Mouse (Mus musculus): Measurements from ENCODE around the gene Nectin2. TPM values are rescaled to one million over a fixed set of nuclear protein-coding genes. Genes with fewer than 3 reads are reported as not detected.
A peak's percentile ranks its signal among the peaks of the same experiment; 100 is the strongest.
"Not testable (repeated sequence)": the region's sequence is repeated elsewhere in the genome, so short reads cannot be mapped to it uniquely, and the experiment has no call there.

Nectin2 gene
- 56.3 and 60.8 TPM in 2 replicates for polyA plus RNA-seq (2015; fragmentation: Nextera tagmentation; extraction: Ambion mirVana)

GRCm38 (mm10) chr7:19750217-19751069 is at the start of gene Nectin2:
TSS of gene Nectin2 (minus strand) at chr7:19750483.
- peak; percentile 63 for ATAC-seq (replicated peaks)
- Histone ChIP-seq H3K36me3 (replicated peaks) (no peaks in the 10 kb centered on the region), H3K4me1 (peaks cover 31% of the 10 kb centered on the region), H3K4me2 (peak within 1 kb of the TSS; percentile 83), H3K9ac (peak within 1 kb of the TSS; percentile 97), H3K27ac (peak within 1 kb of the TSS; percentile 87), H3K9me3 (no peaks in the 10 kb centered on the region), H3K27me3 (replicated peaks) (no peaks in the 10 kb centered on the region), H3K4me3 (peak within 1 kb of the TSS; percentile 95)
- WGBS = 18% methylated on average over 19 of the region's 19 CpGs

- H3K4me2 ChIP-seq = no peak within 1 kb of the TSS
- H3K27me3 ChIP-seq (replicated peaks) = peaks cover 25% of the 10 kb centered on the region
- no peaks in the 10 kb centered on the region for H3K9me3 ChIP-seq
- H3K27ac ChIP-seq = no peak within 1 kb of the TSS
- H3K4me3 ChIP-seq = no peak within 1 kb of the TSS
- WGBS = 5% methylated on average over 32 of the region's 32 CpGs
- H3K9ac ChIP-seq = no peak within 1 kb of the TSS
- H3K36me3 ChIP-seq (replicated peaks) = no peaks in the 10 kb centered on the region
- 0 out of 2 replicates have a peak, but pooled peaks have one; percentile 50 for ATAC-seq (replicated peaks)
- 0 out of 2 replicates have a peak, but pooled peaks cover 2% of the 10 kb centered on the region for H3K4me1 ChIP-seq
Observed at GRCm38 (mm10) chr7:19796697-19797588, 46.7 kb upstream of the Nectin2 start, which contains the start of gene Cblc. TSS of gene Cblc (minus strand) at chr7:19796809.

GRCm38 (mm10) chr7:19796254-19796653 is 46.0 kb upstream of the Nectin2 start:
- Histone ChIP-seq H3K27me3 (replicated peaks) (peaks cover 25% of the 10 kb centered on the region), H3K4me2 (no peak overlapping the region), H3K9ac (no peak overlapping the region), H3K27ac (no peak overlapping the region), H3K9me3 (no peaks in the 10 kb centered on the region), H3K4me1 (0 out of 2 replicates have a peak, but pooled peaks cover 2% of the 10 kb centered on the region), H3K4me3 (no peak overlapping the region), H3K36me3 (replicated peaks) (no peaks in the 10 kb centered on the region)
- 11% methylated on average over 18 of the region's 18 CpGs for WGBS
- ATAC-seq (replicated peaks) = no peak

GRCm38 (mm10) chr7:19795236-19795635 is 45.0 kb upstream of the Nectin2 start:
- H3K36me3 ChIP-seq (replicated peaks) = no peaks in the 10 kb centered on the region
- no peak overlapping the region for H3K27ac ChIP-seq
- ATAC-seq (replicated peaks) = no peak
- 62% methylated on average over 2 of the region's 2 CpGs for WGBS
- H3K4me2 ChIP-seq = no peak overlapping the region
- H3K27me3 ChIP-seq (replicated peaks) = peaks cover 25% of the 10 kb centered on the region
- no peaks in the 10 kb centered on the region for H3K9me3 ChIP-seq
- no peak overlapping the region for H3K9ac ChIP-seq
- H3K4me3 ChIP-seq = no peak overlapping the region
- 0 out of 2 replicates have a peak, but pooled peaks cover 2% of the 10 kb centered on the region for H3K4me1 ChIP-seq

- no peak for ATAC-seq (replicated peaks)
- Histone ChIP-seq H3K27ac (no peak overlapping the region), H3K4me2 (no peak overlapping the region), H3K36me3 (replicated peaks) (no peaks in the 10 kb centered on the region), H3K27me3 (replicated peaks) (peaks cover 25% of the 10 kb centered on the region), H3K9ac (no peak overlapping the region), H3K4me1 (peaks cover 7% of the 10 kb centered on the region; the same call in 1 of the 2 replicates), H3K4me3 (no peak overlapping the region), H3K9me3 (no peaks in the 10 kb centered on the region)
- WGBS = 90% methylated on average over 19 of the region's 19 CpGs
Observed at GRCm38 (mm10) chr7:19792701-19793630, 42.7 kb upstream of the Nectin2 start.

GRCm38 (mm10) chr7:19791504-19791903 is 41.2 kb upstream of the Nectin2 start:
- ATAC-seq (replicated peaks); H3K9ac ChIP-seq; H3K4me3 ChIP-seq; H3K4me1 ChIP-seq; H3K27ac ChIP-seq; H3K36me3 ChIP-seq (replicated peaks); H3K9me3 ChIP-seq; H3K4me2 ChIP-seq: not testable (repeated sequence)
- 94% methylated on average over 2 of the region's 2 CpGs for WGBS
- peaks cover 14% of the 10 kb centered on the region for H3K27me3 ChIP-seq (replicated peaks)

- peak; percentile 70 for ATAC-seq (replicated peaks)
Observed at GRCm38 (mm10) chr7:19789904-19790347, 39.6 kb upstream of the Nectin2 start.

GRCm38 (mm10) chr7:19785874-19786458 is 35.7 kb upstream of the Nectin2 start:
- Histone ChIP-seq H3K4me1 (peaks cover 4% of the 10 kb centered on the region; the same call in 1 of the 2 replicates), H3K27ac (no peak overlapping the region), H3K36me3 (replicated peaks) (no peaks in the 10 kb centered on the region), H3K4me2 (no peak overlapping the region), H3K9ac (no peak overlapping the region), H3K9me3 (no peaks in the 10 kb centered on the region), H3K4me3 (no peak overlapping the region), H3K27me3 (replicated peaks) (no peaks in the 10 kb centered on the region)
- 42% methylated on average over 12 of the region's 12 CpGs for WGBS
- no peak for ATAC-seq (replicated peaks)

More at GRCm38 (mm10) chr7:19789904-19790347, 39.6 kb upstream of the Nectin2 start:
- Histone ChIP-seq H3K4me1 (peaks cover 4% of the 10 kb centered on the region; the same call in 1 of the 2 replicates), H3K4me2 (peak overlapping the region; percentile 58), H3K9ac (peak overlapping the region; percentile 35; the same call in 1 of the 2 replicates), H3K27ac (no peak overlapping the region), H3K27me3 (replicated peaks) (peaks cover 4% of the 10 kb centered on the region; the same call in 1 of the 2 replicates), H3K9me3 (no peaks in the 10 kb centered on the region), H3K4me3 (peak overlapping the region; percentile 30), H3K36me3 (replicated peaks) (no peaks in the 10 kb centered on the region)
- 1% methylated on average over 19 of the region's 19 CpGs for WGBS

GRCm38 (mm10) chr7:19784764-19785535 is 34.7 kb upstream of the Nectin2 start:
- Histone ChIP-seq H3K36me3 (replicated peaks) (no peaks in the 10 kb centered on the region), H3K9me3 (no peaks in the 10 kb centered on the region), H3K9ac (no peak overlapping the region), H3K27me3 (replicated peaks) (no peaks in the 10 kb centered on the region), H3K4me2 (no peak overlapping the region), H3K27ac (no peak overlapping the region), H3K4me1 (peaks cover 3% of the 10 kb centered on the region; the same call in 1 of the 2 replicates), H3K4me3 (no peak overlapping the region)
- ATAC-seq (replicated peaks) = no peak
- WGBS = 49% methylated on average over 11 of the region's 11 CpGs

GRCm38 (mm10) chr7:19783630-19784029 is 33.3 kb upstream of the Nectin2 start:
- Histone ChIP-seq H3K27me3 (replicated peaks) (no peaks in the 10 kb centered on the region), H3K27ac (no peak overlapping the region), H3K4me3 (no peak overlapping the region), H3K9me3 (no peaks in the 10 kb centered on the region), H3K36me3 (replicated peaks) (no peaks in the 10 kb centered on the region), H3K9ac (no peak overlapping the region), H3K4me2 (no peak overlapping the region), H3K4me1 (no peaks in the 10 kb centered on the region)
- no peak for ATAC-seq (replicated peaks)
- WGBS = 79% methylated on average over 8 of the region's 8 CpGs

All from midbrain, embryonic 15.5 days (tissue).